Mouse (Mus musculus): Measurements from ENCODE around the gene Scaper. TPM values are rescaled to one million over a fixed set of nuclear protein-coding genes. Genes with fewer than 3 reads are reported as not detected.

The Scaper gene
- polyA plus RNA-seq, 1 experiment: 4.0 TPM

DNA sequence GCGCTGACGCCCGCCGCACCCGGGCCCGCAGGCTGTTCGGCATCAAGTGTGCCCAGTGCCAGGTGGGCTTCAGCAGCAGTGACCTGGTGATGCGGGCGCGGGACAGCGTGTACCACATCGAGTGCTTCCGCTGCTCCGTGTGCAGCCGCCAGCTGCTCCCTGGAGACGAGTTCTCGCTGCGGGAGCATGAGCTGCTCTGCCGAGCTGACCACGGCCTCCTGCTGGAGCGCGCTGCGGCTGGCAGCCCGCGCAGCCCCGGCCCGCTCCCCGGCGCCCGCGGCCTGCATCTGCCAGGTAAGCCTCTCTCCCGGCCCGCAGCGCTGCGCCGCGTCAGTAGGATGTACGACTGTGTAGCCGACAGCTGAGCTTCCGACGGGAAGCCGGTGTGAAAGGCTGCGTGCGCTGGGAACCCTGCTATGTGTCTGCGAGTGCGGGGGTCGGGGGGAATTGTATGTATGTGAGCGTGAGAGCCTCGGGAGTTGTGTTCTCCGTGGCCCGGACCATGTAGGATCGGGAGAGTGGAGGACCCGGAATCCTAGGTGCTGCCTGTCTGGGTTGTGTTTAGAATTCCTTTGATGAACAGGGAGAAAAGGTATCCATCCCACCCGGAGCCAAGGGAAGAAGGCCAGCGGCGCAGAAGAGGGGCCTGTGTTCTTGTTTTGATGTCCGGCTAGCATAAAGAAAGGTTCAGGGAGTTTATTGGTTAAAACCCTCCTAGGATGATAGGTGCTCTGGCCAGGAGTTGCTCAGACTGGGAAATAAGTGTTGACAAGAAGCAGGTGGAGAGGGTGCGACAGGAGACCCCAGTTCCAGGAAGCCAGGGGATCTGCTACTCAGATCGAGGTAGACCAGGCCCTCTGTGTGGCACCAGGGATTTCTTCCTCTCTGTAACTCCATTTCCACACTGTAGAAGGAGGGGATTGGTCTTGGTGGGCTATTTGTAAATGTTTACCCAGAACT lies 395.3 kb downstream of the Scaper start:
- 6% methylated on average over 59 of the region's 59 CpGs for WGBS
- Histone ChIP-seq H3K36me3 (ENCODE audit: control insufficient read depth, insufficient read depth, low read length) (no peaks in the 10 kb centered on the region), H3K4me1 (ENCODE audit: control insufficient read depth, insufficient read depth, insufficient read length) (peaks cover 33% of the 10 kb centered on the region), H3K27ac (ENCODE audit: insufficient read depth, low read length) (no peak overlapping the region), H3K4me3 (ENCODE audit: extremely low read depth, insufficient read depth, insufficient read length) (peak overlapping the region; percentile 6; the same call in 1 of the 2 replicates), H3K27me3 (ENCODE audit: control insufficient read depth, insufficient read depth, low read length) (peaks cover 68% of the 10 kb centered on the region)
- TF ChIP-seq CTCF (IDR thresholded peaks at IDR 0.05; ENCODE audit: extremely low read depth, insufficient read depth, insufficient read length, insufficient replicate concordance) (no peak), POLR2A (IDR thresholded peaks at IDR 0.05; ENCODE audit: low read depth, low read length) (no peak)
- no peak for DNase-seq (ENCODE audit: low read depth in 1 of 2, low spot score in 2 of 2)

DNA sequence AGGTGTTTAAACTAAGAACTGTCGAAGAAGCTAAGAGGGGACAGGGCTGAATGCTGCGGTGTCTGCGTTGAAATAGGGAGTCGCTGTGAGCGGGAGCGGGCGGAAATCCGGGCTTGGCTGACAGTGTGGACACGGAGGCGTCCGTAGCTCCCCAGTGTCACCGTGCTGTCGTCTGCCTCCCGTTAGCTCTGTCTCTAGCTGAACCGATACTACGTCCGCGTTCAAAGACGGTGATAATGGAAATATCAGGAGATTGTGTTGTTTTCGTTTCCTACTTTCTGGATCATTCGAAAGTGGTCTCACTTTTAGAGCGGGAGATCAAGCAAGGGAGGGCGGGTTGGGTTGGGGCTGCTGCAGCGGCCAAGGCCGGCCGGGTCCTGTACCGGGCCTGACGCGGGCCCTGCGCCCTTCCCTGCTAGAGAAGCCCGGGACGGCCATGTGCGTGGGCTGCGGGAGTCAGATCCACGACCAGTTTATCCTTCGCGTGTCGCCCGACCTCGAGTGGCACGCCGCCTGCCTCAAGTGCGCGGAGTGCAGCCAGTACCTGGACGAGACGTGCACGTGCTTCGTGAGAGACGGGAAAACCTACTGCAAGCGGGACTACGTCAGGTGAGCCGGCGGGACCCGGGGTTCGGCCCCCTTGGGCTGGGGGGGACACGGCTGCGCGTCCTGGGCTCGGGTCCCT lies 396.1 kb downstream of the Scaper start:
- H3K27me3 ChIP-seq (ENCODE audit: control insufficient read depth, insufficient read depth, low read length): peaks cover 66% of the 10 kb centered on the region
- H3K4me1 ChIP-seq (ENCODE audit: control insufficient read depth, insufficient read depth, insufficient read length): peaks cover 33% of the 10 kb centered on the region
- H3K36me3 ChIP-seq (ENCODE audit: control insufficient read depth, insufficient read depth, low read length): no peaks in the 10 kb centered on the region
- DNase-seq (ENCODE audit: low read depth in 1 of 2, low spot score in 2 of 2): no peak
- peak overlapping the region; percentile 35; the same call in 1 of the 2 replicates for H3K4me3 ChIP-seq (ENCODE audit: extremely low read depth, insufficient read depth, insufficient read length)
- 5% methylated on average over 59 of the region's 59 CpGs for WGBS
- no peak for TF ChIP-seq POLR2A (IDR thresholded peaks at IDR 0.05; ENCODE audit: low read depth, low read length)
- TF ChIP-seq CTCF (IDR thresholded peaks at IDR 0.05; ENCODE audit: extremely low read depth, insufficient read depth, insufficient read length, insufficient replicate concordance): no peak
- no peak overlapping the region for H3K27ac ChIP-seq (ENCODE audit: insufficient read depth, low read length)

DNA sequence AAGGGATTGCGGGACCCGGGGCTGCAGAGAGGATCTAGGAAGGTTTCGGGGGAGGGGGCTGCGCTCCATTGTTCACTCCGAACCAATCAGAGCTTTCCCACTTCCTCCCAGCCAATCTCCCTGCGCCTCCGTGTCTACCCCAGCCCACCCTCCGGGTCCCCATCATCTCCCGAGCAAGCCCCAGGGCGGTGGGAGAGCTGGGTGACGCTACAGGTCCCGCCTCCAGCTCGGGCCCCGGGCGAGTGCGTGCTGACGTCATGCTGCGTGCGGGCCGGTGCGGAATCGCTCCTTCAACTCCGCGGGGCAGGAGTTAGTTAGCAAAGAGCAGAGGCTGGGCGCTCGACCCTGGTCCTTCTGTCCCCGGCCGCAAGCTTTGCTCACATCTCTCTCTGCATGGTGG lies 397.0 kb downstream of the Scaper start:
- peaks cover 29% of the 10 kb centered on the region for H3K4me1 ChIP-seq (ENCODE audit: control insufficient read depth, insufficient read depth, insufficient read length)
- TF ChIP-seq CTCF (IDR thresholded peaks at IDR 0.05; ENCODE audit: extremely low read depth, insufficient read depth, insufficient read length, insufficient replicate concordance): no peak
- TF ChIP-seq POLR2A (IDR thresholded peaks at IDR 0.05; ENCODE audit: low read depth, low read length): no peak
- no peak overlapping the region for H3K27ac ChIP-seq (ENCODE audit: insufficient read depth, low read length)
- no peaks in the 10 kb centered on the region for H3K36me3 ChIP-seq (ENCODE audit: control insufficient read depth, insufficient read depth, low read length)
- peak in 1 of 2 experiments; percentile 38 for DNase-seq (ENCODE audit: low read depth in 1 of 2, low spot score in 2 of 2)
- peaks cover 61% of the 10 kb centered on the region for H3K27me3 ChIP-seq (ENCODE audit: control insufficient read depth, insufficient read depth, low read length)
- 1% methylated on average over 28 of the region's 28 CpGs for WGBS
- peak overlapping the region; percentile 51; the same call in 1 of the 2 replicates for H3K4me3 ChIP-seq (ENCODE audit: extremely low read depth, insufficient read depth, insufficient read length)

DNA sequence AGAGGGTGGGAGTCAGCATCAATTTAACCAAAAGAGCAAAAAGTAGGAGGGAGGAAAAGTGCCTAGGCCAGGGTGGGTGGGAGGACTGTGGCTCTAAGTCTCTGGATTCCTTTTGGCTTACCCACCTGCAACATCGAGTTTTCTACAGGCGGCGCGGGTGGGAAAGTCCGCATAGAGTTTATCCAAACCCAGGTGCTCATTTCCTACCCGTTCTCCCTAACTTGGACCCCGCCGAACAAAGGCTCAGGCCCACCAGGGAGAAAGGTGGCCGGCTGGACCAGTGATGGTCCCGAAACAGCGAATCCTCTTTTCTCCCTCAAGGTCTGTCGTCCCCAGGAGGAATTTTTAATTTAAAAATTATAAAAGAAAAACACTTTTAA lies 397.5 kb downstream of the Scaper start:
- H3K4me3 ChIP-seq (ENCODE audit: extremely low read depth, insufficient read depth, insufficient read length): no peak overlapping the region
- H3K4me1 ChIP-seq (ENCODE audit: control insufficient read depth, insufficient read depth, insufficient read length): peaks cover 25% of the 10 kb centered on the region
- no peak for DNase-seq (ENCODE audit: low read depth in 1 of 2, low spot score in 2 of 2)
- whole genome bisulfite sequencing: 7% methylated on average over 12 of the region's 12 CpGs
- no peaks in the 10 kb centered on the region for H3K36me3 ChIP-seq (ENCODE audit: control insufficient read depth, insufficient read depth, low read length)
- H3K27ac ChIP-seq (ENCODE audit: insufficient read depth, low read length): no peak overlapping the region
- H3K27me3 ChIP-seq (ENCODE audit: control insufficient read depth, insufficient read depth, low read length): peaks cover 56% of the 10 kb centered on the region
- TF ChIP-seq CTCF (IDR thresholded peaks at IDR 0.05; ENCODE audit: extremely low read depth, insufficient read depth, insufficient read length, insufficient replicate concordance) (no peak), POLR2A (IDR thresholded peaks at IDR 0.05; ENCODE audit: low read depth, low read length) (no peak)

DNA sequence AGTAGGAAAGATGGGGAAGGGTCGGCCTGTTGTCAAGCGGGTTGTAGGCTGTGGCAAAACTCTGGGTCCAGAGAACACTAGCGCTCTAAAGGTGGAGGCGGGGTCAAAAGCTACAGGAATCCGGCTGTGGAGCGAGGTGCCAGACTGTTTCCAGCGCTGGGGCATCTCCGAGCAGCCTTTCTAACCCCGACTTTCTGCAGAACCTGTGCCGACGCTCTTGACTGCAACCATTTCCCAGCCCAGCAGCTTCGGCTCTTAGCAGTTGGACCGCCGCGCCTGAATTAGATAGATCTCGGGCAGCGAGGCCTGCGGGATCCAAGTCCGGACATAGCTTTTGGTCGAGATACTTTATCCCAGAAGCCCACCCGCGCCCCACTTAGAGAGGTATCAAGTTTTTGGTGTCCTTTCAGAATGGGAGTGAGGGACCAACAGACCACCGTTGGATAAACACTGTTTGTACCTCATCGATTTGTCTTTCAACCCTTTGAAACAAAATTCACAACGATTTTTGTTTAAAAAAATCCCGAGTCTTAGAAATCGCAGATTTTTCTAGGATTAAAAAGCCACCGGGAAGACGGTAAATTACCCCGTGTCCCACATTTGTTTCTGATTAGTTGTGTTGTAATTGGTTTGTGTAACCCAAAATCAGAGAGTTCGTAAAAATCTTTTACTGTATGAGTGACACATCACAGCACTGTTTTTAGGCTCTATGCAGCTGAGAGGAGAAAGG lies 398.1 kb downstream of the Scaper start:
- WGBS: 6% methylated on average over 31 of the region's 31 CpGs
- H3K4me1 ChIP-seq (ENCODE audit: control insufficient read depth, insufficient read depth, insufficient read length): peaks cover 23% of the 10 kb centered on the region
- no peak overlapping the region for H3K4me3 ChIP-seq (ENCODE audit: extremely low read depth, insufficient read depth, insufficient read length)
- no peak for TF ChIP-seq POLR2A (IDR thresholded peaks at IDR 0.05; ENCODE audit: low read depth, low read length)
- TF ChIP-seq CTCF (IDR thresholded peaks at IDR 0.05; ENCODE audit: extremely low read depth, insufficient read depth, insufficient read length, insufficient replicate concordance): no peak
- DNase-seq (ENCODE audit: low read depth in 1 of 2, low spot score in 2 of 2): no peak
- no peaks in the 10 kb centered on the region for H3K36me3 ChIP-seq (ENCODE audit: control insufficient read depth, insufficient read depth, low read length)
- peaks cover 52% of the 10 kb centered on the region for H3K27me3 ChIP-seq (ENCODE audit: control insufficient read depth, insufficient read depth, low read length)
- no peak overlapping the region for H3K27ac ChIP-seq (ENCODE audit: insufficient read depth, low read length)

DNA sequence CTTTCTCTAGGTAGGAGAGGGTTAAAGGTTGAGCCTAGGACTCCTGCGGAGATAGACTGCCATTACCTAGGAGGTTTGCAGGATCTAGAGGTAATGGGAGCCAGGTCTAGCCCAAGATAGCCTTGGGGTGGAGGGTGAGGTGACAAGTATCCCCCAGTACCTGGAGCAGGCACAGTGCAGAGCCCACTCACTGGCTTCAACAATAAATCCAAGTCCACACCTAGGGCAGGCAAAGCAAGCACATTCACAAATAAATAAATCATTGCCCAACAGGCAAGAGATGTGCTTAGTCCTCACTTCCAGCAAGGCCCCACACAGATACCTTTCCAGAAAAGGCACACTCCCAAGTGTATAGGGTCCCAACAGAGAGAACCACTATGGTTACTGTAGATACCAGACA lies 398.9 kb downstream of the Scaper start:
- H3K4me1 ChIP-seq (ENCODE audit: control insufficient read depth, insufficient read depth, insufficient read length): peaks cover 18% of the 10 kb centered on the region
- peaks cover 45% of the 10 kb centered on the region for H3K27me3 ChIP-seq (ENCODE audit: control insufficient read depth, insufficient read depth, low read length)
- H3K27ac ChIP-seq (ENCODE audit: insufficient read depth, low read length): no peak overlapping the region
- H3K36me3 ChIP-seq (ENCODE audit: control insufficient read depth, insufficient read depth, low read length): no peaks in the 10 kb centered on the region
- no peak overlapping the region for H3K4me3 ChIP-seq (ENCODE audit: extremely low read depth, insufficient read depth, insufficient read length)
- TF ChIP-seq POLR2A (IDR thresholded peaks at IDR 0.05; ENCODE audit: low read depth, low read length) (no peak), CTCF (IDR thresholded peaks at IDR 0.05; ENCODE audit: extremely low read depth, insufficient read depth, insufficient read length, insufficient replicate concordance) (no peak)
- WGBS: 20% methylated on average over 1 of the region's 1 CpGs
- DNase-seq (ENCODE audit: low read depth in 1 of 2, low spot score in 2 of 2): no peak

Data from spleen, adult 2 months (tissue).